Mouse (Mus musculus): ENCODE measurements at regions not wholly inside any gene's neighbourhood (a gene's known extent, or its start where the extent isn't known, plus 50 kb on each side); places are given as distances from the start of the nearest gene placed in this dataset.

- no peak overlapping the region for H3K9ac ChIP-seq (ENCODE audit: low read depth, low read length)
- H3K4me2 ChIP-seq: no peak overlapping the region
- H3K27ac ChIP-seq (ENCODE audit: low read depth, low read length): no peak overlapping the region
- no peaks in the 10 kb centered on the region for H3K4me1 ChIP-seq (ENCODE audit: control insufficient read depth, insufficient read depth, low read length)
- no peak overlapping the region for H3K4me3 ChIP-seq (ENCODE audit: low read depth, low read length)
- WGBS (ENCODE audit: insufficient replicate concordance): 76% methylated on average over 6 of the region's 6 CpGs
- ATAC-seq (replicated peaks; ENCODE audit: insufficient number of reproducible peaks, low FRiP score, low TSS enrichment): no peak
- H3K9me3 ChIP-seq (replicated peaks; ENCODE audit: control insufficient read depth, low read length): no peaks in the 10 kb centered on the region
- no peaks in the 10 kb centered on the region for H3K27me3 ChIP-seq (ENCODE audit: control insufficient read depth, insufficient read depth, low read length)
- H3K36me3 ChIP-seq (ENCODE audit: control insufficient read depth, insufficient read depth, low read length): no peaks in the 10 kb centered on the region
Observed at GRCm38 (mm10) chr8:30924656-30925055, 2503.9 kb upstream of the 5930422O12Rik start.

DNA sequence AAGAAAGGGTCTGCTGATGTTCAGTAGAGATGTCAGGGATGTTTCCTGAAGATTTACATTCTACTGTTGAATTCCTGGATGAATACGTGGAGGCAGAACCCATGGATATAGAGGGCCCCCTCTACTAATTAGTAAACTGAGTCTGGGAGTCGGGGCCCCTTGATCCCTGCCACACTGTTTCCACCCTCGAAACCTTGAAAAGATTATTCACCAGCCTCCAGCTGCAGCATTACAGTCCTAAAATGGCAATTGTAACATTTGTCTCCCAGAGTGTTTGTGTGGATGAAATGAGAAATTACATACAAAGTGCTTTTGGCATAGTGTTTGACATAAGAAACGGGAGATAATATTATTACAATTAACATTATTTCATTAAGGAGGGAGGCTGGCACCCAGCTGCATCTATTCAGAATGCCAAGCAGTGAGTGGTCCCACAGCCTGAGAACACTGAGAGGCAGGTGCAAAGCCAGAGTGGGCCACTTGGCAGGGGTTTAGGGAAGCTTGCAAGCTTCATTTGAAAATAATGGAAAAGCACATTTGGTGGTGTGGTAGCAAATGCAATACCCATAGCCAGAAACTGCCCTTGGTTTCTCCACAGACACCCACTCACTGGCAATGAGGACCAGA lies 2490.9 kb upstream of the 5930422O12Rik start:
- Histone ChIP-seq H3K27ac (ENCODE audit: low read depth, low read length) (no peak overlapping the region), H3K36me3 (ENCODE audit: control insufficient read depth, insufficient read depth, low read length) (no peaks in the 10 kb centered on the region), H3K4me1 (ENCODE audit: control insufficient read depth, insufficient read depth, low read length) (no peaks in the 10 kb centered on the region), H3K9me3 (replicated peaks; ENCODE audit: control insufficient read depth, low read length) (no peaks in the 10 kb centered on the region), H3K27me3 (ENCODE audit: control insufficient read depth, insufficient read depth, low read length) (no peaks in the 10 kb centered on the region), H3K4me3 (ENCODE audit: low read depth, low read length) (no peak overlapping the region), H3K4me2 (no peak overlapping the region), H3K9ac (ENCODE audit: low read depth, low read length) (no peak overlapping the region)
- no peak for ATAC-seq (replicated peaks; ENCODE audit: insufficient number of reproducible peaks, low FRiP score, low TSS enrichment)
- WGBS (ENCODE audit: insufficient replicate concordance): 79% methylated on average over 4 of the region's 4 CpGs

DNA sequence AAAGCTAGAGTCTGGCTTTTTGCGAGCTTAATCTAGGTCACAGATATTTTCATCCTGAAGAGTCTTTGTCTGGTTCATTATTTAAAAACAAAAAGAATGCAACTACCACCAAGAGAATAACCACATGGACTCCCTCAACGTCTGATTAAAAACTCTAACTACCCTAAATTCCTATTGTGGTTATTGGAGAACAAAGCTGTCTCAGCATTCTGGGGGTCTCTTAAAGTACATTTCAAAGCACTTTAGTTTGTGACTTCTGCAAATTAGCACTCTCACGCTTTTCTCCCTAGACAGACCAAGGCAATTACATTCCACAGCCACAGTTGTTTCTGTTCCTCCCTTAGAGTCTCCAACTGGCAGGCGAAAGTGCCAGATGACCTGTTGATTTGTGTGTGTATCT lies 2487.6 kb upstream of the 5930422O12Rik start:
- Histone ChIP-seq H3K4me1 (ENCODE audit: control insufficient read depth, insufficient read depth, low read length) (no peaks in the 10 kb centered on the region), H3K27ac (ENCODE audit: low read depth, low read length) (no peak overlapping the region), H3K36me3 (ENCODE audit: control insufficient read depth, insufficient read depth, low read length) (no peaks in the 10 kb centered on the region), H3K9ac (ENCODE audit: low read depth, low read length) (no peak overlapping the region), H3K9me3 (replicated peaks; ENCODE audit: control insufficient read depth, low read length) (no peaks in the 10 kb centered on the region), H3K4me2 (no peak overlapping the region), H3K4me3 (ENCODE audit: low read depth, low read length) (no peak overlapping the region), H3K27me3 (ENCODE audit: control insufficient read depth, insufficient read depth, low read length) (no peaks in the 10 kb centered on the region)
- 39% methylated on average over 4 of the region's 4 CpGs for WGBS (ENCODE audit: insufficient replicate concordance)
- no peak for ATAC-seq (replicated peaks; ENCODE audit: insufficient number of reproducible peaks, low FRiP score, low TSS enrichment)

GRCm38 (mm10) chr8:30941511-30942175 lies 2486.9 kb upstream of the 5930422O12Rik start:
- Histone ChIP-seq H3K36me3 (ENCODE audit: control insufficient read depth, insufficient read depth, low read length) (no peaks in the 10 kb centered on the region), H3K9ac (ENCODE audit: low read depth, low read length) (no peak overlapping the region), H3K27me3 (ENCODE audit: control insufficient read depth, insufficient read depth, low read length) (no peaks in the 10 kb centered on the region), H3K27ac (ENCODE audit: low read depth, low read length) (no peak overlapping the region), H3K9me3 (replicated peaks; ENCODE audit: control insufficient read depth, low read length) (no peaks in the 10 kb centered on the region), H3K4me3 (ENCODE audit: low read depth, low read length) (no peak overlapping the region), H3K4me2 (no peak overlapping the region), H3K4me1 (ENCODE audit: control insufficient read depth, insufficient read depth, low read length) (no peaks in the 10 kb centered on the region)
- WGBS (ENCODE audit: insufficient replicate concordance): 82% methylated on average over 11 of the region's 11 CpGs
- ATAC-seq (replicated peaks; ENCODE audit: insufficient number of reproducible peaks, low FRiP score, low TSS enrichment): no peak

DNA sequence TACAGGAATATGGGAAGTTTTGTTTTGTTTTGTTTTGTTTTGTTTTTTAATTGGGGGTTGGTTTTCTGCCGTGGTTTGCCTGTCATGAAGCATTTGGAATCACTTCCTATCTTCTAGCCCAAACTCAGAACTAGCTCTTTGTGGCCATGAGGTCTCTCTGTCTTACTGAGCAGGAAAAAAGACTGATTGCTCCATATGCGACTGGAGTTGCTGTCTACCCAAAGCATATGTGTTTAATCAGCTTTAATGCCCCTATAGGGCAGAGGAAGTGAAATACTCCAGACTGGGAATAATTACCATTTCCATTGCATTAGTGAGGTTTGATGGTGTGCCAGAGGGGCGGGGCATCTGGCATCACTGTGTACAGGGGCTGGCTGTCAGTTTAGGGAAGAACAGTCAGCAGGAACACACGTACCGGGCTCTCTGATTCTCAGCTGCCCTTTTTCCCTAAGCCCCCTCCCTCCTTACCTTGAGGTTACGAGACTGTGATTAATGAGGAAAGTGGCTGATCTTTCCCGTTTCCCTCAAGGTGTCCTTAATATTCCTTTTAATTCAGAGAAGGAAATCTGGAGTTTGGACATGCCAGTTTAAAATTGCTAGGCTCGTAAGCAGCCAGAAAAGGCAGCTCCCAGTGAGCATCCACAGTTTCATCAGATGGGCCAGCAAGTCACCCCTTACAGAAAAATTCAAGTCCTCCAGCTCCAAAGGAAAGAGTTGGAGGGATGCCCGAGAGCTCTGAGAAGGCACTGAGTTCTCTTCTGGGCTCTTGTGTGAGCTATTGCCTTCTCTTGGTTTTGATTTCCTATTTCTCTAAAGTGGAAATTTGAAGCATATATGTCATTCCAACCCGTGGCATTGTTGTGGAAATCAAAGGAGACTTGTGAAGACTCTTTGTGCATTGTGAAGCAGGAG lies 2482.1 kb upstream of the 5930422O12Rik start:
- no peaks in the 10 kb centered on the region for H3K36me3 ChIP-seq (ENCODE audit: control insufficient read depth, insufficient read depth, low read length)
- no peak overlapping the region for H3K4me2 ChIP-seq
- WGBS (ENCODE audit: insufficient replicate concordance): 76% methylated on average over 10 of the region's 10 CpGs
- H3K4me1 ChIP-seq (ENCODE audit: control insufficient read depth, insufficient read depth, low read length): no peaks in the 10 kb centered on the region
- H3K4me3 ChIP-seq (ENCODE audit: low read depth, low read length): no peak overlapping the region
- H3K27me3 ChIP-seq (ENCODE audit: control insufficient read depth, insufficient read depth, low read length): no peaks in the 10 kb centered on the region
- ATAC-seq (replicated peaks; ENCODE audit: insufficient number of reproducible peaks, low FRiP score, low TSS enrichment): no peak
- no peak overlapping the region for H3K27ac ChIP-seq (ENCODE audit: low read depth, low read length)
- H3K9ac ChIP-seq (ENCODE audit: low read depth, low read length): no peak overlapping the region
- no peaks in the 10 kb centered on the region for H3K9me3 ChIP-seq (replicated peaks; ENCODE audit: control insufficient read depth, low read length)

DNA sequence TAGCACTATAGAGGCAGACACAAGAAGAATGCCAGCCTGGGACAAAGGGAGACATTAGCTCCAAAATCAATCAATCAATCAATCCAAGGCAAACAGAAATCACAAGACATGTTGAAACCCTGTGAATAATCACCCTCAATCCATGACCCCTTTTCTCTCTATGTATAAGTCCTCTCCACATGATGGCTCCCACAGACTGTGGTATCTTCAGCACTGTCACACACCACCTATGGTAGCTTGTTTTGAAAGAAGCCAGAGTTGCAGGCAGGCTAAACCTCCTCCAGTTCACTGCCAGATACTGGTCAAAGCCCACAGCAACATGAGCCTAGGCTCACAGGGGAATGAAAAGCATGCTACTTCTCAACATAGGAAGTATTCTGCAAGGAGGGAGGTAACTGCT lies 2475.7 kb upstream of the 5930422O12Rik start:
- no peak for ATAC-seq (replicated peaks; ENCODE audit: insufficient number of reproducible peaks, low FRiP score, low TSS enrichment)
- no peaks in the 10 kb centered on the region for H3K4me1 ChIP-seq (ENCODE audit: control insufficient read depth, insufficient read depth, low read length)
- no peak overlapping the region for H3K4me3 ChIP-seq (ENCODE audit: low read depth, low read length)
- H3K9me3 ChIP-seq (replicated peaks; ENCODE audit: control insufficient read depth, low read length): no peaks in the 10 kb centered on the region
- H3K27me3 ChIP-seq (ENCODE audit: control insufficient read depth, insufficient read depth, low read length): no peaks in the 10 kb centered on the region
- H3K4me2 ChIP-seq: no peak overlapping the region
- no peaks in the 10 kb centered on the region for H3K36me3 ChIP-seq (ENCODE audit: control insufficient read depth, insufficient read depth, low read length)
- no peak overlapping the region for H3K27ac ChIP-seq (ENCODE audit: low read depth, low read length)
- H3K9ac ChIP-seq (ENCODE audit: low read depth, low read length): no peak overlapping the region

DNA sequence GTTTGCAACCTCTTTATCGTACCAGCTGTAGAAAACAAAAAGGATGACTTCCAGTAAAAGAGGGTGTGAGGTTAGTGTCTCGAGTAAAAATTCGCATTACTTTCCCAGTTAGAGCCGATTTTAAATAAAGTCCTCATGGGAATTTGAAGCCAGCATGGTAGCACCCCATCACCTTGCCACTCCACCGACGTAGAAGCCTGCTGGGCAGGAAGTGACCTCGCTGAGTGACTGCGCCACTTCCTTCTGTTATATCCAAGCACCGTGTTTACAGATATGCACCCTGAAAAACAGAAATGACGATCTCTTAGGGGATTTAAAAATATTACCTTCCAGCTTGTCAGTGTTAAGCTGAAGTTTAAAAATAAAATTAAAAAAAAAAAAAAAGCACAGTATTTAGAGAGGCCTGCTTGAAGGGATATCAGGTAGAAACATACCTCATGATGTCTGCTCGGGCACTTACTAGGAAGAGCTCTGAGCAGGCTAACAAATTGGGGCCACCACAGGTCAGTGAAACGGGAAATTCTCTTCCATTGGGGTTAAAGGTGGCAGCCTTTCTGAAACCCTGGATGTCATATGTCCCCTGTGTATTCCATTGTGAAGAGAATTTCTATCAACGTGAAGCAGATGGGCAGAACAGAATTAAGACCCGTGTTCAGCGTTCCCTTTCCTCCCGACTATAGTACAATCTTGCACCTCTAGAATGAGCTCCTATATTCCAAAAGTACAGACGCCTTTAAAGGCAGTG lies 2468.9 kb upstream of the 5930422O12Rik start:
- H3K4me2 ChIP-seq: peak overlapping the region; percentile 76
- H3K27ac ChIP-seq (ENCODE audit: low read depth, low read length): no peak overlapping the region
- H3K36me3 ChIP-seq (ENCODE audit: control insufficient read depth, insufficient read depth, low read length): no peaks in the 10 kb centered on the region
- WGBS (ENCODE audit: insufficient replicate concordance): 42% methylated on average over 17 of the region's 17 CpGs
- no peaks in the 10 kb centered on the region for H3K4me1 ChIP-seq (ENCODE audit: control insufficient read depth, insufficient read depth, low read length)
- no peaks in the 10 kb centered on the region for H3K9me3 ChIP-seq (replicated peaks; ENCODE audit: control insufficient read depth, low read length)
- peak overlapping the region; percentile 37 for H3K4me3 ChIP-seq (ENCODE audit: low read depth, low read length)
- no peak for ATAC-seq (replicated peaks; ENCODE audit: insufficient number of reproducible peaks, low FRiP score, low TSS enrichment)
- no peaks in the 10 kb centered on the region for H3K27me3 ChIP-seq (ENCODE audit: control insufficient read depth, insufficient read depth, low read length)
- H3K9ac ChIP-seq (ENCODE audit: low read depth, low read length): peak overlapping the region; percentile 10; the same call in 1 of the 2 replicates

DNA sequence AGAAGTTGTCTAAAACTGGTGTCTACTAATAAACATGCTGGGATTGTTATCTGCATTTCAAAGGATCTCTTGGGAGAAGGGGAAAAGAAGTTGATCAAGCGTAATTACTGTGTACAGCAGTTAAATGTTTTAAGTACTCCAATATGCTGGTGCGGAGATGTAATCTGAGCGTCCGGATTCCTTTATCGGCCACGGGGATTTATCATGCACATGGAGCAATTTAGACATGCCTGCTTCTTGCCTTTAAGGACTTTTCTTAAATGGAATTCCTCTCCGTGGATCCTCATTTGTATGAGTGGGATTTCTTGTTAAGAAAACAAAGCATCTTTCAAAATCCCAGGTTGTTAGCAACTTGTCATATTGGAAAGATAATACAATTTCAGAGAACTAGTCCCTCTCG lies 2468.0 kb upstream of the 5930422O12Rik start:
- Histone ChIP-seq H3K4me2 (no peak overlapping the region), H3K27me3 (ENCODE audit: control insufficient read depth, insufficient read depth, low read length) (no peaks in the 10 kb centered on the region), H3K9me3 (replicated peaks; ENCODE audit: control insufficient read depth, low read length) (no peaks in the 10 kb centered on the region), H3K9ac (ENCODE audit: low read depth, low read length) (no peak overlapping the region), H3K27ac (ENCODE audit: low read depth, low read length) (no peak overlapping the region), H3K4me1 (ENCODE audit: control insufficient read depth, insufficient read depth, low read length) (no peaks in the 10 kb centered on the region), H3K4me3 (ENCODE audit: low read depth, low read length) (no peak overlapping the region), H3K36me3 (ENCODE audit: control insufficient read depth, insufficient read depth, low read length) (no peaks in the 10 kb centered on the region)
- no peak for ATAC-seq (replicated peaks; ENCODE audit: insufficient number of reproducible peaks, low FRiP score, low TSS enrichment)
- 69% methylated on average over 8 of the region's 8 CpGs for WGBS (ENCODE audit: insufficient replicate concordance)

Data from heart, embryonic 11.5 days (tissue).